Mouse (Mus musculus) erythroblast, embryonic 14.5 days (primary cell): Measurements from ENCODE around the gene Atrnl1.

Experiments
- GATA1 ChIP-seq: IDR thresholded peaks from 2 replicates; pipeline ENCODE4 v1.6.1; 2012; ENCODE audit warnings: low read length, inconsistent platforms, mixed read lengths
- TAL1 ChIP-seq: IDR thresholded peaks from 3 replicates; pipeline ENCODE4 v1.6.1; 2012; ENCODE audit warnings: low read length, inconsistent platforms, mixed read lengths

DNA sequence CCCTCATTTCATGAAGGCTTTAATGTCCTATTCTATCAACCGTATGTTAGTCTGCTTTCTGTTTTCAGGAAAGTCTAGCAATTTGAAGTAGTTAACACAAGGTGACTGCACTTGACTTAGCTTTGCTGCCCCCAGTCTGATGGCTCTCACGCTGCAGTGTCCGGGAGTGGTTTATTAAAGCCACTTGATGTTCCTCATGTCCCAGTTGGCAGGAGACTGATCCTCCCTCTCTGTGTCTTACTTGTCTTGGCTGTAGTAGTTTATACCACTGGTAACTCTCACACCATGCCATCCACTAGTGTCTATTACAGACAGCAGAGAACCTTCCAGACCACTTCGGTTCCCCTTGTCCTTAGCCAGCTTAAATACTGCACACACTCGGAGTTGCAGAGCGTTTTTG lies 404.9 kb downstream of the Atrnl1 start:
- TF ChIP-seq GATA1: no peak
- TF ChIP-seq TAL1: no peak
